Mouse (Mus musculus): ENCODE measurements around the gene Rcan3.

DNA sequence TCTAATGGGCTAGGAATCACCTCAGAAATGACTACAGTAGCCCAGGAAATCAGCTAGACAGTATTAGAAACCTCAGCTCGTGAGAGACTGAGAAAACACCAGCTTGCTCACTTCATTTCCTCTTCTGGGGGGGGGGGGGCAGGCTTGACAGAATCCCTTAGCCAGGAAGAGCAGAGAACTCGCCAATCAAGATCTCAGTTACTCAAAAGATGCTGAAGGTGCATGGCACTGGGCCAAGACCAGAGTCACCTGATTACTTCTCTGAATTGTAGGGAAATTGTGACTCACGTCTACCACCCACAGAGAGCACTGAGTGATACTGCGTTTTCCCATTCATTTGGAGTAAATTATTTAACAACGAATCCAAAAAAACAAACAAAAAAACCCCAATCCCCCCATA, 27.5 kb downstream of the Rcan3 start:
- no peak for TF ChIP-seq POLR2A (IDR thresholded peaks at IDR 0.05; ENCODE audit: low read depth, low read length)
- no peak for TF ChIP-seq CTCF (IDR thresholded peaks at IDR 0.05; ENCODE audit: extremely low read depth, insufficient read depth, insufficient read length, insufficient replicate concordance)

All from spleen, adult 2 months (tissue).